Mouse (Mus musculus): ENCODE results near the gene Tas2r136. TPM values are rescaled to one million over a fixed set of nuclear protein-coding genes. Genes with fewer than 3 reads are reported as not detected.

The Tas2r136 gene
- polyA plus RNA-seq (2012), result not detected in 2 replicates

DNA sequence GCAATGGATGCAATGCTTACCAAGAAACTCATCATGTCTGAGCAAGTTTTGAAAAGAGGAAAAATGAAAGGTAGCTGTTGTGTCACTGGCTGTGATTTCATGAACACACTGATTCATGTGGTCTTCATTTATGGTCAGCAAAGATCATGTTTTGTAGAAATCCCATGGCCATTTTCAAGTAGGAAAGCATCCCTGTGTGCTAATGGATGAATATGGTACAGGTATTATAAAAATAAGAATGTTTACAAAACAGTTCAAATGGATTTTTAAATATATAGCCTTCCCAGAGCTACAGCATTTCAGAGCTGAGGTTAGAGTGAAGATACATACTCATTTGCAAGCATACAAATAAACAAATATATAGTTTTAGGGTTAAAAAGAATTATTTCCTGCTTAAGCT lies at the start of gene Tas2r136:
Tas2r136 (minus strand) TSS at position 101 of the 400 bp plus-strand sequence.
- TF ChIP-seq GATA1 (IDR thresholded peaks at IDR 0.05; ENCODE audit: low read length), result no peak

- TF ChIP-seq GATA1 (IDR thresholded peaks at IDR 0.05; ENCODE audit: low read length), result no peak
Observed at GRCm38 (mm10) chr6:132802518-132802917, 24.6 kb upstream of the Tas2r136 start, which contains the start of gene Tas2r117. Gene Tas2r117, plus strand, starts transcription at chr6:132802818.

- no peak for TF ChIP-seq GATA1 (IDR thresholded peaks at IDR 0.05; ENCODE audit: low read length)
Observed at GRCm38 (mm10) chr6:132795393-132795792, 17.4 kb upstream of the Tas2r136 start.

DNA sequence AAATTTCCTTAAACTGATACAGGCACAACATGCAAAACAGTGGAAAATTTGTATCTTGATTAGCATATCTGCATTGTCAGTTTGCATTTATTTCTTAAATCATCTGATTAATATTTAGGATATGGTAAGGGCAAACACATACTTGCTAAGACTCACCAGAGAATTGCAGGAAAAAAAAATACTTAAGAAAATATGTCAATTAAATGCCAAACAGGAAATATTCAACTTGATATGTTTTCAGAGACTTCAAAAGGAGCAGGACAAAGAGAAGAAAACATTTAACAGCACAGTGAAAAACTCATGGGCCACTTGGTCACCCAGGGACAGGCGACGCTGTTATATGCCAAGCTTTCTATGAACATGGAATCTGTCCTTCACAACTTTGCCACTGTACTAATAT lies 16.1 kb downstream of the Tas2r136 start, which contains the start of gene Tas2r102:
Tas2r102 (plus strand) TSS at position 301 of the 400 bp plus-strand sequence.
- no peak for TF ChIP-seq GATA1 (IDR thresholded peaks at IDR 0.05; ENCODE audit: low read length)

DNA sequence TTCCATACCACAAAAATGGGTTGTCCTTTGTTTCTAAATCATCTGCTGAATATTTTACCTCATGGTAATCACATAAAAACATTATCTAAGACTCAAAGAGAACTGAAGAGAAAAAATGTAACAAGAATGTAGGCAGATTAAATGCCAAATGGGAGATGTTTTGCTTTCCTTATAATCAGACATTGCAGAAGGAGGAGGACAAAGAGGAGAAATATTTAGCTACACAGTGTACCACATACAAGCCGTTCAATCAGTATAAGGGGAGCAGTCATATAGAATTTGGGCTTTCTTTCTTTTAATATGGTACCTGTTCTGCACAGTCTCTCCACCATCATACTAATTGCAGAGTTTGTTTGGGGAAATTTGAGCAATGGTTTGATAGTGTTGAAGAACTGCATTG lies 23.5 kb downstream of the Tas2r136 start, which contains the start of gene Tas2r124:
Tas2r124 (plus strand) TSS at position 301 of the 400 bp plus-strand sequence.
- no peak for TF ChIP-seq GATA1 (IDR thresholded peaks at IDR 0.05; ENCODE audit: low read length)

GRCm38 (mm10) chr6:132750206-132750605 lies 27.8 kb downstream of the Tas2r136 start:
- TF ChIP-seq GATA1 (IDR thresholded peaks at IDR 0.05; ENCODE audit: low read length), result no peak

DNA sequence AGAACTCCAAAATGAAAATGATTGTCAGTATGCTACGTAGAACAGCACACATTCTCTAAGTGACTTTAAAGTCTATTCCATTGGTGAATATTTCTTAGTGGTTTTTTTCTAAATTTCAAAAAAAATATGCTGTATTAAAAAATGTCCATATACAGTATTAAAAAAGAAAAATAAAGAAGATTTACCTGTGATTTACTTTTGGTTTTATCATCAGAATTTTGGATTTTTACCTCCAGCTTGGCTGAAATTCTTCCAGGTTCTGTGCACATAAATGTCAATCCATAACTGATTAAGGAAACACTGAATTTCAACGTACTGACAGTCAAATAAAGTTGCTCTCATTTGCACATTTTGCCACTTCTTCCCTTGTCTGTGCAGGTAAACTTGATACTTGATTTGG lies 40.0 kb downstream of the Tas2r136 start, which contains the start of gene Tas2r115:
Tas2r115 (minus strand) TSS at position 101 of the 400 bp plus-strand sequence.
- TF ChIP-seq GATA1 (IDR thresholded peaks at IDR 0.05; ENCODE audit: low read length), result no peak

Other genes with a start within 250 kb of the Tas2r136 start
- not detected in 2 replicates for gene Prh1, start 208.4 kb downstream of the Tas2r136 start, polyA plus RNA-seq (2012)
- not detected in 2 replicates for gene Prp2, start 182.2 kb downstream of the Tas2r136 start, polyA plus RNA-seq (2012)
- not detected in 2 replicates for gene A630073D07Rik, start 126.6 kb downstream of the Tas2r136 start, polyA plus RNA-seq (2012)
- not detected in 2 replicates for gene Tas2r120, start 121.2 kb downstream of the Tas2r136 start, polyA plus RNA-seq (2012)
- not detected in 2 replicates for gene Tas2r121, start 77.2 kb downstream of the Tas2r136 start, polyA plus RNA-seq (2012)
- gene Tas2r122, start 66.2 kb downstream of the Tas2r136 start, polyA plus RNA-seq (2012), result not detected in 2 replicates
- not detected in 2 replicates for gene Tas2r115, start 40.1 kb downstream of the Tas2r136 start, polyA plus RNA-seq (2012)
- not detected in 2 replicates for gene Tas2r124, start 23.4 kb downstream of the Tas2r136 start, polyA plus RNA-seq (2012)
- gene Tas2r102, start 16.0 kb downstream of the Tas2r136 start, polyA plus RNA-seq (2012), result not detected in 2 replicates
- not detected in 2 replicates for gene Tas2r117, start 24.7 kb upstream of the Tas2r136 start, polyA plus RNA-seq (2012)
- not detected in 2 replicates for gene Tas2r123, start 69.0 kb upstream of the Tas2r136 start, polyA plus RNA-seq (2012)
- gene Tas2r116, start 77.3 kb upstream of the Tas2r136 start, polyA plus RNA-seq (2012), result not detected in 2 replicates
- not detected in 2 replicates for gene Tas2r110, start 89.8 kb upstream of the Tas2r136 start, polyA plus RNA-seq (2012)
- not detected in 2 replicates for gene Tas2r113, start 114.8 kb upstream of the Tas2r136 start, polyA plus RNA-seq (2012)
- not detected in 2 replicates for gene Tas2r125, start 131.5 kb upstream of the Tas2r136 start, polyA plus RNA-seq (2012)
- gene Tas2r129, start 172.9 kb upstream of the Tas2r136 start, polyA plus RNA-seq (2012), result not detected in 2 replicates
- gene Tas2r131, start 179.8 kb upstream of the Tas2r136 start, polyA plus RNA-seq (2012), result not detected in 2 replicates
- gene Tas2r109, start 202.8 kb upstream of the Tas2r136 start, polyA plus RNA-seq (2012), result not detected in 2 replicates